Mouse (Mus musculus): ENCODE data around the gene Ltbp2.

DNA sequence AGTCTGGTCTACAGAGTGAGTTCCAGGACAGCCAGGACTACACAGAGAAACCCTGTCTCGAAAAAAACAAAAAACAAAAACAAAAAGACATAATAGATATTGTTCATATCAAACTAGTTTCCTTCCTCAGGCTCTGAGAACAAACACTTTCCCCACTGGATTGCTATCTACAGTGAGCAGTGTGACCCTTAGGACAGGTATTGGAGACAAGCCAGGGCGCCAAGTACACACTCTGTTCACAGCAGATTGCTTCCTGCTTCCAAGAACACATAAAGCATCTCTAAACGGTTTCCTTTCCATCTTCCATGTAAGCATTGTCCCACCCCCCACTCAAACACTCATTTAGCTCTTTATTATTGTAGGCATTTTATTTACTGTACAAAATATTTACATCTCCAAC is 41.5 kb upstream of the Ltbp2 start:
- no peak for TF ChIP-seq CTCF (IDR thresholded peaks at IDR 0.05; ENCODE audit: insufficient read depth, low read length)
- no peak for TF ChIP-seq POLR2A (IDR thresholded peaks at IDR 0.05; ENCODE audit: borderline replicate concordance, extremely low read depth, low read depth, low read length)

All from lung, adult 2 months (tissue).